Mouse (Mus musculus): ENCODE measurements around the gene Nrap.

- TF ChIP-seq CTCF (conservative IDR thresholded peaks at IDR 0.05; ENCODE audit: low read length) (no peak), NANOG (IDR thresholded peaks at IDR 0.05; ENCODE audit: borderline replicate concordance, low read length) (no peak), POU5F1 (IDR thresholded peaks at IDR 0.05; ENCODE audit: borderline replicate concordance, low read length) (no peak)
Measured at GRCm38 (mm10) chr19:56325676-56326075, 64.2 kb downstream of the Nrap start.

All from E14TG2a.4 (cell line).